Mouse (Mus musculus) 3134 (cell line): Measurements from ENCODE around the gene Calcoco1.

Experiments
- DNase-seq: peaks from one replicate; pipeline ENCODE4 v3.0.0-alpha.2; 2011; ENCODE audit warnings: low spot score; ENCODE audit not compliant: insufficient read length; ENCODE audit errors: extremely low read depth

The Calcoco1 gene

GRCm38 (mm10) chr15:102721980-102722475, at the start of gene Calcoco1:
Calcoco1 (minus strand) TSS chr15:102722178.
- DNase-seq: peak; percentile 100

- DNase-seq: no peak
These were observed 48.9 kb upstream of the Calcoco1 start for GRCm38 (mm10) chr15:102770866-102771265.

GRCm38 (mm10) chr15:102765207-102765606, 43.2 kb upstream of the Calcoco1 start:
- DNase-seq: no peak

GRCm38 (mm10) chr15:102761745-102762378, 39.9 kb upstream of the Calcoco1 start:
- peak; percentile 58 for DNase-seq

GRCm38 (mm10) chr15:102757686-102758085, 35.7 kb upstream of the Calcoco1 start:
- DNase-seq: no peak

GRCm38 (mm10) chr15:102755053-102755452, 33.1 kb upstream of the Calcoco1 start:
- DNase-seq: no peak

GRCm38 (mm10) chr15:102754361-102754760, 32.4 kb upstream of the Calcoco1 start:
- DNase-seq: no peak

GRCm38 (mm10) chr15:102753170-102753569, 31.2 kb upstream of the Calcoco1 start:
- DNase-seq: peak; percentile 35

GRCm38 (mm10) chr15:102752164-102752563, 30.2 kb upstream of the Calcoco1 start:
- no peak for DNase-seq

- no peak for DNase-seq
These were observed 28.3 kb upstream of the Calcoco1 start for GRCm38 (mm10) chr15:102750241-102750640.

GRCm38 (mm10) chr15:102749103-102749502, 27.1 kb upstream of the Calcoco1 start:
- DNase-seq: no peak

GRCm38 (mm10) chr15:102747853-102748252, 25.9 kb upstream of the Calcoco1 start:
- no peak for DNase-seq

GRCm38 (mm10) chr15:102747286-102747640, 25.3 kb upstream of the Calcoco1 start:
- DNase-seq: no peak

- no peak for DNase-seq
These were observed 24.7 kb upstream of the Calcoco1 start for GRCm38 (mm10) chr15:102746488-102747285.

- DNase-seq: no peak
These were observed 24.1 kb upstream of the Calcoco1 start for GRCm38 (mm10) chr15:102746126-102746487.

GRCm38 (mm10) chr15:102745387-102745786, 23.4 kb upstream of the Calcoco1 start:
- DNase-seq: no peak

- no peak for DNase-seq
These were observed 22.9 kb upstream of the Calcoco1 start for GRCm38 (mm10) chr15:102744831-102745230.

- DNase-seq: no peak
These were observed 22.4 kb upstream of the Calcoco1 start for GRCm38 (mm10) chr15:102744416-102744815.

GRCm38 (mm10) chr15:102743996-102744395, 22.0 kb upstream of the Calcoco1 start:
- no peak for DNase-seq

GRCm38 (mm10) chr15:102743196-102743595, 21.2 kb upstream of the Calcoco1 start:
- DNase-seq: no peak

- peak; percentile 64 for DNase-seq
These were observed 20.6 kb upstream of the Calcoco1 start for GRCm38 (mm10) chr15:102742589-102742988.
